Comparison of ENCODE assay signal across 8 mouse cellular contexts in genomic region chr5:146771982-146772381, GRCm38 (mm10). TPM values are rescaled to one million over a fixed set of nuclear protein-coding genes. Genes with fewer than 3 reads are reported as not detected.
A peak's percentile ranks its signal among the peaks of the same experiment; 100 is the strongest.
DNase-seq lines count a peak whose midpoint lies in the region; ATAC-seq and TF ChIP-seq lines count a peak whose summit lies in the region.

No protein-coding gene starts in this region.

- WGBS in kidney, adult 2 months: 5% methylated on average over 11 of the region's 11 CpGs
- 64% methylated on average over 11 of the region's 11 CpGs for WGBS in forebrain, postnatal 0 days

- peak; percentile 32 for DNase-seq in embryo, embryonic 10.5 days (ENCODE audit: low spot score)
- peak; percentile 95 for DNase-seq in kidney, adult 2 months
- DNase-seq in lung, postnatal 4 days: peak; percentile 36 to 38
- no peak for DNase-seq in Muller cell, postnatal 12 days (ENCODE audit: inconsistent ontology term)
- DNase-seq in right cerebral cortex, adult 2 months (ENCODE audit: low spot score in 2 of 2): no peak
- no peak for DNase-seq in right cerebral cortex, adult 18-20 months
- DNase-seq in forebrain, postnatal 0 days: no peak

- H3K36me3 ChIP-seq in E14TG2a.4 (ENCODE audit: insufficient read depth, low read length): peaks cover 6% of the 10 kb centered on the region; the same call in 1 of the 2 replicates
- H3K36me3 ChIP-seq in kidney, adult 2 months (ENCODE audit: control insufficient read depth, insufficient read depth, low read length): no peaks in the 10 kb centered on the region
- peaks cover 5% of the 10 kb centered on the region; the same call in 1 of the 2 replicates for H3K36me3 ChIP-seq in forebrain, postnatal 0 days (ENCODE audit: insufficient read depth)

- no peaks in the 10 kb centered on the region for H3K9me3 ChIP-seq in E14TG2a.4 (ENCODE audit: low read length)
- no peaks in the 10 kb centered on the region for H3K9me3 ChIP-seq in forebrain, postnatal 0 days (ENCODE audit: low read length)

- ATAC-seq in forebrain, postnatal 0 days: no peak

- peak overlapping the region; percentile 8; the same call in 1 of the 2 replicates for H3K4me3 ChIP-seq in E14TG2a.4 (replicated peaks; ENCODE audit: low read length)
- H3K4me3 ChIP-seq in kidney, adult 2 months (ENCODE audit: insufficient read depth, low read depth, low read length): no peak overlapping the region
- no peak overlapping the region for H3K4me3 ChIP-seq in forebrain, postnatal 0 days (ENCODE audit: low read depth, low read length)

- H3K27me3 ChIP-seq in E14TG2a.4 (ENCODE audit: insufficient read depth, low read length): no peaks in the 10 kb centered on the region
- H3K27me3 ChIP-seq in kidney, adult 2 months (replicated peaks; ENCODE audit: control insufficient read depth, insufficient read depth, low read length): no peaks in the 10 kb centered on the region
- no peaks in the 10 kb centered on the region for H3K27me3 ChIP-seq in forebrain, postnatal 0 days (ENCODE audit: insufficient read depth, low read length)

- TF ChIP-seq POLR2A in kidney, adult 2 months (IDR thresholded peaks at IDR 0.05; ENCODE audit: low read depth, low read length): no peak

- H3K4me2 ChIP-seq in forebrain, postnatal 0 days (ENCODE audit: low read depth): no peak overlapping the region

- no peak for TF ChIP-seq CTCF in E14TG2a.4 (conservative IDR thresholded peaks at IDR 0.05; ENCODE audit: low read length)
- no peak for TF ChIP-seq CTCF in kidney, adult 2 months (conservative IDR thresholded peaks at IDR 0.05; ENCODE audit: insufficient read depth, insufficient read length, low read depth, low read length)
- TF ChIP-seq CTCF in forebrain, postnatal 0 days (IDR thresholded peaks at IDR 0.05; ENCODE audit: low read depth): no peak

- peak overlapping the region; percentile 82 for H3K27ac ChIP-seq in kidney, adult 2 months (ENCODE audit: insufficient read depth, low read depth, low read length)
- H3K27ac ChIP-seq in forebrain, postnatal 0 days (ENCODE audit: low read depth, low read length): no peak overlapping the region

- H3K9ac ChIP-seq in forebrain, postnatal 0 days: no peak overlapping the region

- peaks cover 88% of the 10 kb centered on the region for H3K4me1 ChIP-seq in E14TG2a.4 (replicated peaks; ENCODE audit: low read depth, low read length)
- peaks cover 29% of the 10 kb centered on the region for H3K4me1 ChIP-seq in kidney, adult 2 months (ENCODE audit: control insufficient read depth, insufficient read depth, low read length)
- H3K4me1 ChIP-seq in forebrain, postnatal 0 days (ENCODE audit: insufficient read depth): no peaks in the 10 kb centered on the region

RNA-seq across cellular contexts. Expression of gene Usp12, which starts 22.8 kb away (rescaled TPM):
- 15.8 and 18.9 TPM in 2 replicates for polyA plus RNA-seq in kidney, adult 2 months (2012; rRNA removed)
- 27.9 and 31.1 TPM in 2 replicates for total RNA-seq in forebrain, postnatal 0 days (2014; rRNA removed)
- 13.7 and 16.2 TPM in 2 replicates for polyA plus RNA-seq in forebrain, postnatal 0 days (2015; fragmentation: Nextera tagmentation; extraction: Ambion mirVana)

Comparison
In these comparisons a context has a peak if more than half of its experiments do, and no peak if none do; other contexts are left out.
1. DNase-seq: peak in embryo, embryonic 10.5 days (single experiment), kidney, adult 2 months (single experiment) and lung, postnatal 4 days (2 of 2); none in Muller cell, postnatal 12 days (single experiment), right cerebral cortex, adult 2 months (0 of 2), right cerebral cortex, adult 18-20 months (single experiment) and forebrain, postnatal 0 days (single experiment).